Mouse (Mus musculus) megakaryocyte, embryonic 14.5 days (primary cell): ENCODE data around the gene Hcrt.

Source experiments
- FLI1 ChIP-seq: IDR thresholded peaks from 2 replicates; pipeline ENCODE4 v1.6.1; 2012; ENCODE audit warnings: low read length, inconsistent platforms, mixed read lengths
- GATA1 ChIP-seq: IDR thresholded peaks from 3 replicates; pipeline ENCODE4 v1.6.1; 2012; ENCODE audit warnings: mixed read lengths, low read length, inconsistent platforms, borderline replicate concordance

GRCm38 (mm10) chr11:100729976-100730375 is 32.8 kb downstream of the Hcrt start:
- TF ChIP-seq GATA1 (no peak), FLI1 (no peak)
